Mouse (Mus musculus): ENCODE measurements around the gene Setdb1. TPM values are rescaled to one million over a fixed set of nuclear protein-coding genes. Genes with fewer than 3 reads are reported as not detected.

The Setdb1 gene
- polyA plus RNA-seq, 1 experiment from 2014 or later = 50.4 TPM

GRCm38 (mm10) chr3:95287541-95287940 is 69.5 kb downstream of the Setdb1 start:
- Histone ChIP-seq H3K4me2 (ENCODE audit: low read depth, low read length) (no peak overlapping the region), H3K27ac (ENCODE audit: low read depth, low read length) (no peak overlapping the region), H3K27me3 (ENCODE audit: control insufficient read depth, insufficient read depth, low read length) (no peaks in the 10 kb centered on the region), H3K36me3 (ENCODE audit: control insufficient read depth, insufficient read depth, low read length) (peaks cover 17% of the 10 kb centered on the region; the same call in 1 of the 2 replicates), H3K4me1 (ENCODE audit: control insufficient read depth, insufficient read depth, low read length) (peaks cover 18% of the 10 kb centered on the region), H3K9ac (replicated peaks; ENCODE audit: low read depth, low read length) (no peak overlapping the region), H3K9me3 (ENCODE audit: control insufficient read depth, low read length) (no peaks in the 10 kb centered on the region), H3K4me3 (ENCODE audit: low read depth, low read length) (no peak overlapping the region)
- 91% methylated on average over 3 of the region's 3 CpGs for WGBS
- ATAC-seq (ENCODE audit: low read depth) = no peak

DNA sequence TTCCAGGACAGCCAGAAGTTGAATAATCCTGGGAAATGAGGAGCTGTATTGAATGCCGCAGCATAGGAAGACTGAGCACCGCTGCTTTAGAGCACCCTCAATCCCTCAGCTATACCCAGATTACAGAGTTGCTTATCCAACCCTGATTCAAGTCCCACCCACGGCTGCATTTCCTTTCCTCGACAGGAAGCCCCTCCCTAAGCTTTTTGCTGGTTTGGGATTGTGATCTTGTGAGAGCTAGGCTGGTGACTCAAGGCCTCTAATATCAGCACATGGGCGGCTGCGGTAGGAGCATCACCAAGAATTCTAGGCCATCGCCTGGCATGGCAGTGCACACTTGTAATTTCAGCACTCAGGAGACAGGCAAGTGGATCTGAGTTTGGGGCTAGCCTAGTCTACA is 70.5 kb downstream of the Setdb1 start:
- H3K27ac ChIP-seq (ENCODE audit: low read depth, low read length) = no peak overlapping the region
- 90% methylated on average over 7 of the region's 7 CpGs for WGBS
- no peak overlapping the region for H3K4me3 ChIP-seq (ENCODE audit: low read depth, low read length)
- H3K4me1 ChIP-seq (ENCODE audit: control insufficient read depth, insufficient read depth, low read length) = peaks cover 18% of the 10 kb centered on the region
- H3K4me2 ChIP-seq (ENCODE audit: low read depth, low read length) = no peak overlapping the region
- ATAC-seq (ENCODE audit: low read depth) = no peak
- H3K9ac ChIP-seq (replicated peaks; ENCODE audit: low read depth, low read length) = no peak overlapping the region
- H3K9me3 ChIP-seq (ENCODE audit: control insufficient read depth, low read length) = no peaks in the 10 kb centered on the region
- peaks cover 17% of the 10 kb centered on the region; the same call in 1 of the 2 replicates for H3K36me3 ChIP-seq (ENCODE audit: control insufficient read depth, insufficient read depth, low read length)
- H3K27me3 ChIP-seq (ENCODE audit: control insufficient read depth, insufficient read depth, low read length) = no peaks in the 10 kb centered on the region

DNA sequence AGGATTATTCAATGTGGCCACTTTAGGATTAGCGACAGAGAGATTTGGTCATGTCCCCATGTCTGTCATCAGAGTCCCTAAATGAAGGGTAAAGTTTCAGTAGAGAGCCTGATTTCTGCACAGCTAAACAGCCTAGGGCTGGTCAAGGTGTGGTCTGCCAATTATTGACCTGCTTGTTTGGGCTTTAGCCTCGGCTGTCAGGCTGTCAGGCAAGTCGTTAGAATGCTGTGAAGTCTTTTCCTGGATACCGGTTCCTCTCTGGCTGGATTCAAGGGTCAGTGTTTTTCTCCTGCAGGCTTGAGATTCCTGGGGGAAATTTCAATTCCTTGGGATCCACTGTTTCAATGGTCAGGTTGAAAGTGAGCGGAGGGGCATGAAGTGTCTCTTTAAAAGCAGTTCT is 71.0 kb downstream of the Setdb1 start:
- no peak overlapping the region for H3K4me3 ChIP-seq (ENCODE audit: low read depth, low read length)
- no peak for ATAC-seq (ENCODE audit: low read depth)
- 80% methylated on average over 5 of the region's 5 CpGs for WGBS

DNA sequence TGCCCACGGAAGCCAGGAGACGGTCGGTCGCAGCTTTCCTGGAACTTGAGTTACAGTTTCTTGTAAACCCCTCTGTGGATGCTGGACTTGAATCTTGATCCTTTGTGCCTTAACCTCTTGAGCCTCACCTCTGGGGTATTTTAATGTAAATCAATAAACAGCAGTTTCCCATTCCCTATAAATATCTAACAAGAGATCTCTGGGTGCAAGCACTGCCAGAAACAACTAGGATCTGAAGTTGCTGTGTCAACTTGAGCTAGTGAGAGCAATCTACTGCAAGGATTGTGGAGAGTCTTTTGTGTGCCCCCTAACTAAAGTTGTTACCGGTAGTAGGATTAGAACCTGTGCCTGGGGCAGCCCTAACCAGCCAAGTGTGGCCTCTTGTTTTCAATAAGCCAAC is 71.6 kb downstream of the Setdb1 start:
- ATAC-seq (ENCODE audit: low read depth) = no peak
- H3K27ac ChIP-seq (ENCODE audit: low read depth, low read length) = no peak overlapping the region
- 93% methylated on average over 5 of the region's 5 CpGs for WGBS
- peaks cover 17% of the 10 kb centered on the region; the same call in 1 of the 2 replicates for H3K36me3 ChIP-seq (ENCODE audit: control insufficient read depth, insufficient read depth, low read length)
- H3K9ac ChIP-seq (replicated peaks; ENCODE audit: low read depth, low read length) = no peak overlapping the region
- H3K4me2 ChIP-seq (ENCODE audit: low read depth, low read length) = no peak overlapping the region
- no peak overlapping the region for H3K4me3 ChIP-seq (ENCODE audit: low read depth, low read length)
- no peaks in the 10 kb centered on the region for H3K9me3 ChIP-seq (ENCODE audit: control insufficient read depth, low read length)
- no peaks in the 10 kb centered on the region for H3K27me3 ChIP-seq (ENCODE audit: control insufficient read depth, insufficient read depth, low read length)
- peaks cover 20% of the 10 kb centered on the region for H3K4me1 ChIP-seq (ENCODE audit: control insufficient read depth, insufficient read depth, low read length)

More for the DNA sequence above, 71.0 kb downstream of the Setdb1 start:
- no peaks in the 10 kb centered on the region for H3K9me3 ChIP-seq (ENCODE audit: control insufficient read depth, low read length)
- H3K4me2 ChIP-seq (ENCODE audit: low read depth, low read length) = no peak overlapping the region
- no peak overlapping the region for H3K9ac ChIP-seq (replicated peaks; ENCODE audit: low read depth, low read length)
- H3K27ac ChIP-seq (ENCODE audit: low read depth, low read length) = no peak overlapping the region
- no peaks in the 10 kb centered on the region for H3K27me3 ChIP-seq (ENCODE audit: control insufficient read depth, insufficient read depth, low read length)
- H3K4me1 ChIP-seq (ENCODE audit: control insufficient read depth, insufficient read depth, low read length) = peaks cover 18% of the 10 kb centered on the region
- H3K36me3 ChIP-seq (ENCODE audit: control insufficient read depth, insufficient read depth, low read length) = peaks cover 17% of the 10 kb centered on the region; the same call in 1 of the 2 replicates

GRCm38 (mm10) chr3:95284501-95285281 is 72.3 kb downstream of the Setdb1 start:
- Histone ChIP-seq H3K9me3 (ENCODE audit: control insufficient read depth, low read length) (no peaks in the 10 kb centered on the region), H3K27ac (ENCODE audit: low read depth, low read length) (no peak overlapping the region), H3K36me3 (ENCODE audit: control insufficient read depth, insufficient read depth, low read length) (peaks cover 11% of the 10 kb centered on the region; the same call in 1 of the 2 replicates), H3K4me3 (ENCODE audit: low read depth, low read length) (no peak overlapping the region), H3K9ac (replicated peaks; ENCODE audit: low read depth, low read length) (no peak overlapping the region), H3K27me3 (ENCODE audit: control insufficient read depth, insufficient read depth, low read length) (no peaks in the 10 kb centered on the region), H3K4me2 (ENCODE audit: low read depth, low read length) (peak overlapping the region; percentile 57; the same call in 1 of the 2 replicates), H3K4me1 (ENCODE audit: control insufficient read depth, insufficient read depth, low read length) (peaks cover 21% of the 10 kb centered on the region)
- no peak for ATAC-seq (ENCODE audit: low read depth)
- 89% methylated on average over 12 of the region's 12 CpGs for WGBS

DNA sequence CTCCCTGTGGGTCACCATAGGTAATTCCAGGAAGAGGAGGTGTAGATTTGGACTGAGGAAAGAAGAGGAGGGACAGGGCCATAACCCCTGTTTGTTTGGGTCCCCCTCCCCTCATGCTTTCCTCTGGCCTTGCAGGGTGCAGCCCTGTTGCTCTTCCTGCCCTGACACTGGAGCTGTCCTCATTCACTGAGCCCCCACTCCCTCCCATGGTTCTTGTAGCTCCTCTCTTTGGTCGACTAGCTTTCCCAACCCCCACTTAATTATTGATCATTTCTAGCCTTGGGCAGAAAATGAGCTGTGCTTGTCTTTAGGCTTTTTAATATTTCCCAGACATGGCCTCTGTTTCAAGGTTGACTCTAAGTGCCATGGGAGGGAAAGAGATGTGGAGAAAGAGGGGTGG is 72.9 kb downstream of the Setdb1 start:
- Histone ChIP-seq H3K9ac (replicated peaks; ENCODE audit: low read depth, low read length) (peak overlapping the region; percentile 79), H3K4me2 (ENCODE audit: low read depth, low read length) (peak overlapping the region; percentile 57), H3K27me3 (ENCODE audit: control insufficient read depth, insufficient read depth, low read length) (no peaks in the 10 kb centered on the region), H3K4me3 (ENCODE audit: low read depth, low read length) (peak overlapping the region; percentile 57), H3K4me1 (ENCODE audit: control insufficient read depth, insufficient read depth, low read length) (peaks cover 21% of the 10 kb centered on the region), H3K9me3 (ENCODE audit: control insufficient read depth, low read length) (no peaks in the 10 kb centered on the region), H3K36me3 (ENCODE audit: control insufficient read depth, insufficient read depth, low read length) (peaks cover 11% of the 10 kb centered on the region; the same call in 1 of the 2 replicates), H3K27ac (ENCODE audit: low read depth, low read length) (no peak overlapping the region)
- ATAC-seq (ENCODE audit: low read depth) = no peak
- WGBS = 19% methylated on average over 1 of the region's 1 CpGs

- H3K9ac ChIP-seq (replicated peaks; ENCODE audit: low read depth, low read length) = peak overlapping the region; percentile 79
- H3K4me1 ChIP-seq (ENCODE audit: control insufficient read depth, insufficient read depth, low read length) = peaks cover 21% of the 10 kb centered on the region
- ATAC-seq (ENCODE audit: low read depth) = no peak
- no peaks in the 10 kb centered on the region for H3K9me3 ChIP-seq (ENCODE audit: control insufficient read depth, low read length)
- 0% methylated on average over 7 of the region's 7 CpGs for WGBS
- peak overlapping the region; percentile 57 for H3K4me3 ChIP-seq (ENCODE audit: low read depth, low read length)
- H3K36me3 ChIP-seq (ENCODE audit: control insufficient read depth, insufficient read depth, low read length) = peaks cover 11% of the 10 kb centered on the region; the same call in 1 of the 2 replicates
- H3K4me2 ChIP-seq (ENCODE audit: low read depth, low read length) = peak overlapping the region; percentile 57
- H3K27ac ChIP-seq (ENCODE audit: low read depth, low read length) = peak overlapping the region; percentile 88
- no peaks in the 10 kb centered on the region for H3K27me3 ChIP-seq (ENCODE audit: control insufficient read depth, insufficient read depth, low read length)
These were observed 73.4 kb downstream of the Setdb1 start for GRCm38 (mm10) chr3:95283589-95283941.

GRCm38 (mm10) chr3:95282865-95283588 is 74.0 kb downstream of the Setdb1 start:
- ATAC-seq (ENCODE audit: low read depth) = peak; percentile 65
- peak overlapping the region; percentile 88 for H3K27ac ChIP-seq (ENCODE audit: low read depth, low read length)
- H3K9ac ChIP-seq (replicated peaks; ENCODE audit: low read depth, low read length) = peak overlapping the region; percentile 79
- no peaks in the 10 kb centered on the region for H3K27me3 ChIP-seq (ENCODE audit: control insufficient read depth, insufficient read depth, low read length)
- H3K4me3 ChIP-seq (ENCODE audit: low read depth, low read length) = peak overlapping the region; percentile 57
- peak overlapping the region; percentile 57 for H3K4me2 ChIP-seq (ENCODE audit: low read depth, low read length)
- 1% methylated on average over 51 of the region's 51 CpGs for WGBS
- peaks cover 6% of the 10 kb centered on the region; the same call in 1 of the 2 replicates for H3K36me3 ChIP-seq (ENCODE audit: control insufficient read depth, insufficient read depth, low read length)
- H3K4me1 ChIP-seq (ENCODE audit: control insufficient read depth, insufficient read depth, low read length) = peaks cover 21% of the 10 kb centered on the region
- no peaks in the 10 kb centered on the region for H3K9me3 ChIP-seq (ENCODE audit: control insufficient read depth, low read length)

DNA sequence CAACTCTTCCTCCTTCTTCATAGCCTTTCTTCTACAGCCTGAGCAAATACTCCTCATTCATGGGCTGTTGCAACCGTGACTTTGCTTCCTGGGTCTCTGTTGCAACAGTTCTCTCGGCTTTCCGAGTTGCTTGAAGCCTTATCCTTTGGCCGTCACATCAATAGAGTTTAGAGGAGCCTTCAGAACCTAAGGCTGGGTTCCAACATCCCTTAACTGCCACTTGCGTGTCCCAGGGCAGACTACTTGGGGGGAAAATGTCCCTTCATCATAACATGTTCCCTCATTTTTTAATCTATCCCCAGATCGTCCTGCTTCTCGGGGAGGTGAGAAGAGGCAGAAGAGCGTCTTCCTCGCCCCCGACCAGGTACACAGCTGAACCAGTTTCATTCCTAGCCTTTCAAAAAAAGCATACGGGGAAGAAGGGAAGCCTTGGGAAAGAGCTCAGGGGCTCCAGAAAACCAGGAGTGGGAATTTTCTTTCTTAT is 74.6 kb downstream of the Setdb1 start:
- no peak for ATAC-seq (ENCODE audit: low read depth)
- Histone ChIP-seq H3K9ac (replicated peaks; ENCODE audit: low read depth, low read length) (peak overlapping the region; percentile 79), H3K4me1 (ENCODE audit: control insufficient read depth, insufficient read depth, low read length) (peaks cover 21% of the 10 kb centered on the region), H3K27ac (ENCODE audit: low read depth, low read length) (peak overlapping the region; percentile 88), H3K4me3 (ENCODE audit: low read depth, low read length) (peak overlapping the region; percentile 57), H3K27me3 (ENCODE audit: control insufficient read depth, insufficient read depth, low read length) (no peaks in the 10 kb centered on the region), H3K36me3 (ENCODE audit: control insufficient read depth, insufficient read depth, low read length) (no peaks in the 10 kb centered on the region; the same call in 1 of the 2 replicates), H3K4me2 (ENCODE audit: low read depth, low read length) (peak overlapping the region; percentile 57), H3K9me3 (ENCODE audit: control insufficient read depth, low read length) (no peaks in the 10 kb centered on the region)
- WGBS = 0% methylated on average over 11 of the region's 11 CpGs

All from neural tube, embryonic 14.5 days (tissue).